Mouse (Mus musculus) ES-Bruce4 (cell line): ENCODE measurements at regions not wholly inside any gene's neighbourhood (a gene's known extent, or its start where the extent isn't known, plus 50 kb on each side); places are given as distances from the start of the nearest gene placed in this dataset.
"Not testable (repeated sequence)": the region's sequence is repeated elsewhere in the genome, so short reads cannot be mapped to it uniquely, and the experiment has no call there.

Experiments
- H3K27ac ChIP-seq: 2 replicates; pipeline ENCODE4 v1.5.1; 2012; ENCODE audit warnings: low read length, inconsistent platforms; ENCODE audit not compliant: insufficient read depth
- H3K27me3 ChIP-seq: 2 replicates; pipeline ENCODE4 v1.6.1; 2012; ENCODE audit warnings: mild to moderate bottlenecking, low read length, inconsistent platforms; ENCODE audit not compliant: control insufficient read depth, poor library complexity, insufficient read depth, severe bottlenecking
- H3K36me3 ChIP-seq: 2 replicates; pipeline ENCODE4 v1.6.1; 2012; ENCODE audit warnings: inconsistent platforms, mild to moderate bottlenecking, low read length, moderate library complexity; ENCODE audit not compliant: control insufficient read depth, poor library complexity, insufficient read depth, severe bottlenecking
- H3K4me1 ChIP-seq: one replicate; pipeline ENCODE4 v1.8.1; 2011; ENCODE audit warnings: low read length; ENCODE audit not compliant: control insufficient read depth, insufficient read depth
- H3K4me3 ChIP-seq: 2 replicates; pipeline ENCODE4 v1.5.1; 2011; ENCODE audit warnings: low read depth, mild to moderate bottlenecking, low read length
- H3K9ac ChIP-seq: 2 replicates; pipeline ENCODE4 v1.6.1; 2012; ENCODE audit warnings: low read depth, mild to moderate bottlenecking, inconsistent platforms; ENCODE audit not compliant: poor library complexity, severe bottlenecking
- H3K9me3 ChIP-seq: replicated peaks from 2 replicates; pipeline ENCODE4 v1.6.1; 2012; ENCODE audit warnings: mild to moderate bottlenecking, low read length, inconsistent platforms; ENCODE audit not compliant: control insufficient read depth, poor library complexity, insufficient read depth, severe bottlenecking
- CTCF ChIP-seq: IDR thresholded peaks from one replicate; pipeline ENCODE4 v1.8.1; 2011; ENCODE audit warnings: low read depth, low read length
- EP300 ChIP-seq: IDR thresholded peaks from 2 replicates; pipeline ENCODE4 v1.6.1; 2011; ENCODE audit warnings: low read depth, low read length; ENCODE audit not compliant: insufficient read depth
- POLR2A ChIP-seq: IDR thresholded peaks from one replicate; pipeline ENCODE4 v1.8.1; 2011; ENCODE audit warnings: low read length; ENCODE audit not compliant: insufficient read depth

DNA sequence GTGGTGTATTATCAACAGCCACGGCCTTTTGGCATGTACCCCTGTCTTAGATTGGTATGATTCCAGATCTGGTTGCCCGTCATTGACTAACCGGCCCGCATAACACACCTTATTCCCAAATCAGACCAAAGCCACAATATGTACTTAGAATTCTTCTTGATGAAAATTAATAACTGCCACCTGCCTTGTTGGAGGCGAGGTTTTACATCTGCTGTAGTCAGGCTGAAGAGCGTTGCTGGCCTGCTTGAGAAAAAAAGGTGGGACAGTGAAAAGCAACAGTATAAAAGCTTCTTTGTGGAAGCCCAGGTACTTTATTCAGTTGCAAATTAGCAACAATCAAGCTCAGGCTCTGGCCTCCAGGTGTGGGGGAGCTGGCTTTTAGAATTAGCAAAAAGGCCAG, 223.6 kb upstream of the Car8 start:
- H3K4me1 ChIP-seq, H3K27me3 ChIP-seq, H3K27ac ChIP-seq, H3K9ac ChIP-seq, H3K4me3 ChIP-seq, H3K36me3 ChIP-seq: not testable (repeated sequence)
- peaks cover 27% of the 10 kb centered on the region for H3K9me3 ChIP-seq

DNA sequence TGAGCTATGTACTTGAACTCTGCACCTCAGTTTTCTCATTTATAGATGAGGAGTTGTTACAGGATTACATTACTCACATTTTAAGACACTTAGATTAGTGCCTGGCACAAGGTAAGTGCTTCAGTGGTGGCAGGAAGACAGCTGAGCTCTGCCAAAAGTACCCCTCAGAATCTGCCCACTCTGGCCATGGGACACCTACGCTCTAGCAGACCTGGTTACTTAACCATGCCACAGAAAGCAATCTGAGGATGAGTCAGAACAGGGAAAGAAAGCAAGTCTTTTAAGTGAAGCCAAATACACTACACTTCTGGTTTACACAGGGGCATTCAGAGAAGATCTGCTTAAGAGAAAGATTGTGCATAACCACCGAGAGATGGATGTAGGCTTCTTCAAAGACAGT, 215.5 kb upstream of the Car8 start:
- H3K4me3 ChIP-seq: no peak overlapping the region
- no peaks in the 10 kb centered on the region for H3K9me3 ChIP-seq
- no peaks in the 10 kb centered on the region for H3K27me3 ChIP-seq
- no peak for TF ChIP-seq CTCF
- TF ChIP-seq EP300: no peak
- no peak for TF ChIP-seq POLR2A
- no peak overlapping the region for H3K27ac ChIP-seq
- no peaks in the 10 kb centered on the region for H3K4me1 ChIP-seq
- no peak overlapping the region for H3K9ac ChIP-seq
- H3K36me3 ChIP-seq: no peaks in the 10 kb centered on the region

DNA sequence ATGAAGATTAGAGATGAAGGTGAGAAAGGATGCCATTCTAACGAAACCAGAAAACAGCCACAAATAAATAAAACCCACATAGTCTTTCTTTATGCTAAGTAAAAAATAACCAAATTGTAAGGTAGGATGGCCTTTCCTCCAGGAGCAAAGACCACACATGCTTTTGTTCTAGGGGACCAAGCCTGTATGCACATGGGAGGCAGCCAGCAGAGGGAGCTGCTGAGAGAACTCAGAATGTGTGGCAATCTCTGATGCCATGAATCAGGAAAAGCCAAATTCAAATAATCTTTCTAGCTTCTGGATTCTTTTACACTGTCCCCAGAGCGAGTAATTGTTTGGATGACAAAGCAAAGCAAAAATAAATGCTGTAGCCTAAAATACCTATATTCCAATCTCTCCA, 193.6 kb upstream of the Car8 start:
- H3K36me3 ChIP-seq: no peaks in the 10 kb centered on the region
- H3K9ac ChIP-seq: no peak overlapping the region
- no peaks in the 10 kb centered on the region for H3K4me1 ChIP-seq
- H3K27ac ChIP-seq: no peak overlapping the region
- peaks cover 3% of the 10 kb centered on the region; the same call in 1 of the 2 replicates for H3K9me3 ChIP-seq
- no peaks in the 10 kb centered on the region for H3K27me3 ChIP-seq
- TF ChIP-seq POLR2A (no peak), EP300 (no peak), CTCF (peak; percentile 74)
- H3K4me3 ChIP-seq: no peak overlapping the region

DNA sequence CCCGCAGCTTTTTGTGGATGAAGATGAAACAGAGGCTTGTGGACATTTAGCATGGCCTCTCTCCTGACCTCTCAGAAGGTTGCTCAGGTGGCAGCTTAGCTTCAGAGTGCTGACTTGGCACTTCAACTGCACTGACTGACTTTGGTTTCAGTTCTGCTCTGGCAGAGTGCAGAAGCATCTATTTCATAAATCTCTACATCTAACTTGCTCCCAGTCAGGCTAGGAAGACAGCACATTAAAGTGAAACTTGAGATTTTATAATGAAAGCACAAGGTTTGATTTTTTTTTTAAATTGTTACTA, 192.1 kb upstream of the Car8 start:
- Histone ChIP-seq H3K4me1 (no peaks in the 10 kb centered on the region), H3K9me3 (no peaks in the 10 kb centered on the region), H3K36me3 (no peaks in the 10 kb centered on the region), H3K4me3 (no peak overlapping the region), H3K27me3 (no peaks in the 10 kb centered on the region), H3K9ac (no peak overlapping the region), H3K27ac (no peak overlapping the region)
- TF ChIP-seq POLR2A: no peak
- no peak for TF ChIP-seq CTCF
- no peak for TF ChIP-seq EP300

DNA sequence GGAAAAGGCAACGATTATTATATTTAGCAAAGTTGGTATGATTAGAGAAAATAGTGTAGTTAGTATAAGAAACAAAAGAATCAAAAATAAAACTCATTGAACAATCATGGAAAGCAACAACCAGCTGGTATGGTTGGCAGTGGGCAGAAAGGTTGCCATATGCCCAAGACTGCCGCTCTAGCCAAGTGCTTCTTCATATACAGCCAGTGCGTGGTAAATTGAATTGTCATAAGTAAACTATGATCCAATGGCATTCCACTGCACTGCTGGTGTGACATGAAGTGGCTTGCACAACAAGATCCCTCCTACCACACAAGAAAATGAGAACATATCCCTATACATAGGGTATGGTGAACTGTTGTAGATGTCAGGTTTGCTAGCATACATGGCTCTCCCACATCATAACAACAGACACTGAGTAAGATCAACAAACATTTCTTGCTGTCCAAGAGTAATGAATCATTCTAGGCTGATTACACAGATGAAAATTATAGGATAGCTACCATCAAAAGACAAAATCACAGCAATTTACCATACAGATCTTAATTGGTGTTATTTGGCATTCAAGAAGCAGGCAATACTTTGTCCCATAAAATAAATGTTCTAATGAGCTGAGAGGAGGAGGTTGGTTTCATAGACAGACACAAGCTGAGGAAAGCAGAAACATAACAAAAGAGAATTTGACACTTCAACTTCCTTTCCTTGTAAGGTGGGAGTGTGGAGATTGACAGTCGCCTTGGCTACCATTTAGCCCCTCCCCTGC, 191.6 kb upstream of the Car8 start:
- Histone ChIP-seq H3K27me3 (no peaks in the 10 kb centered on the region), H3K4me1 (no peaks in the 10 kb centered on the region), H3K9ac (no peak overlapping the region), H3K9me3 (no peaks in the 10 kb centered on the region), H3K36me3 (no peaks in the 10 kb centered on the region), H3K4me3 (no peak overlapping the region), H3K27ac (no peak overlapping the region)
- no peak for TF ChIP-seq EP300
- TF ChIP-seq CTCF: no peak
- TF ChIP-seq POLR2A: no peak

DNA sequence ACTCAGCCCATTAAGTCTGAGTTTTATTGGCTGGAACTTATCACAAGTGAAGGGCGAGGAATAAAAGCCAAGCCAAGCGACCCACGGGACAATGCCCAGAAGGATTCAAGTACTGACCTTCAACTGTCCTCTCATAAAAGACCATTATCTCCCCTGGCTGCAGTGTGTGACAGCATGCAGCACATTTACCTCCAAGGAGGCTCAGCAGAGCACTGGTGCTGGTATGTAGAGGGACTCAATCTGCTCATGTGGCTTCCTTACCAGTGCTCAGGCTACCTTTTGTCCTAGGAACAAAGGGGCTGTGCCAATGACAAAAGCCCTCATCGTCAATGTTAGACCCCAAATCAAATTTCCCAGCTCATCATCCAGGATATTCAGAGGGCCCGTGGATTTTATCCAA, 190.9 kb upstream of the Car8 start:
- Histone ChIP-seq H3K4me3 (no peak overlapping the region), H3K9me3 (no peaks in the 10 kb centered on the region), H3K27ac (no peak overlapping the region), H3K36me3 (no peaks in the 10 kb centered on the region), H3K4me1 (no peaks in the 10 kb centered on the region), H3K27me3 (no peaks in the 10 kb centered on the region), H3K9ac (no peak overlapping the region)
- TF ChIP-seq CTCF: no peak
- no peak for TF ChIP-seq POLR2A
- no peak for TF ChIP-seq EP300
